Mouse (Mus musculus) kidney, postnatal 25 days (tissue): ENCODE results near the gene Fxyd6.

Experiments used
- DNase-seq, 2 experiments: peaks; one replicate each; pipeline ENCODE4 v3.0.0; 2021; ENCODE audit warnings: mixed read lengths in 2 of 2

The Fxyd6 gene

GRCm38 (mm10) chr9:45412700-45413477, 42.9 kb downstream of the Fxyd6 start:
- peak; percentile 32 to 69 for DNase-seq

GRCm38 (mm10) chr9:45413478-45414140, 43.6 kb downstream of the Fxyd6 start:
- DNase-seq, result peak; percentile 88 to 90

DNA sequence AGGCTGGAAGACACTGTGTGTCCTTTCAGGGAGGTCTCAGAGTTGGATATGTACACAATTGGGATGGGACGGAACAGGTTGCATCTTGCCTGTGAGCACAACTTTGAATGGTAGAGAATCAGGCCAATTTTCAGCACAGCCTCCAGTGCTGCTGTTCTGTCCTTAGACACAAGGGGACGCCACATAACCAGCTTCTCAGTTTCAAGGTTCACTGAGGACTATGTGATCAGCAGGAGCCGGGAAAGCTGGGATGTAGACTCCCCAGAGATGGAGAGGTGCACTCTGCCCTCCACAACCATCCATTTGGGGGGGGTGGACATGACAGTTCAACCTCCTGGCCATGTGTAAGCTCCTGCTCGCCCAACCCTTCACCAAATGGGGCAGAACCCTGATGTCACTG, 45.9 kb downstream of the Fxyd6 start:
- DNase-seq, result peak; percentile 60 to 68

DNA sequence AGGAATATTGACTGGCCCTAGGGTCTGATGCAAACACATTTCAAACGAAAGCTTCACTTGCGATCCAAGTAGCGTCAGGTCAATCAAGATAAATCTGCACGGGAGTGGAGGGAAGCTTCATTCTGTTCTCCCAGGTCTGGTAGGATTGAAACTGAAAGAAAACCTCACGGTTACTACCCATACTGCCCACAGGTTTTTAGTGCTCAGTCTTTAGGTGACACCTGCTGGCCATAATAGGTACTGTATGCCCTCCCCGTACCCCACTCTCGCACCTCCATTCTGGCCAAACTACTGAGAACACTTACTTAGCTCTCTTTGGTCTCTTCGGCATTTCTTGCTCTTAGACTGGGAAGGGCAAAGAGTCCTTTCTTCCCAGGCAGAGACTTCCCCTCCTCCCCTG, 47.3 kb downstream of the Fxyd6 start:
- peak; percentile 74 to 79 for DNase-seq

GRCm38 (mm10) chr9:45418252-45418651, 48.3 kb downstream of the Fxyd6 start:
- no peak for DNase-seq

DNA sequence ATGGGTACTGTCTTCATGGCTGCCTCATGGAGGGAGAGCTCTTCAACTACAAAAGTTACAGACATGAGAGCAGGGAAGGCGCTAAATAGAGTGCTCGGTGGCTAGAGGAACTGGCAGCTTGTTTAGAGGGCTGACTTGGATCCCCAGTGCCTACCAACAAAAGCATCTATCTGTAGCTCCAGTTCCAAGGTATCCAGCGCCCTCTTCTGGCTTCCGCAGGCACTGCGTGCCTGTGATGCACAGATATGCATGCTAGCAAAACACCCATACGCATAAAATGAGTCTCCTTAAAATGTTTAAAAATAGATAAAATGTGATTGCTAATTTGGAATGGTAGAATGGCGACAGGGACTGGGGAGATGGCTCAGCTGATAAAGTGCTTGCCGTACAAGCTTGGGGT, 51.2 kb downstream of the Fxyd6 start:
- DNase-seq, result no peak

GRCm38 (mm10) chr9:45422761-45423298, 52.8 kb downstream of the Fxyd6 start:
- no peak for DNase-seq

DNA sequence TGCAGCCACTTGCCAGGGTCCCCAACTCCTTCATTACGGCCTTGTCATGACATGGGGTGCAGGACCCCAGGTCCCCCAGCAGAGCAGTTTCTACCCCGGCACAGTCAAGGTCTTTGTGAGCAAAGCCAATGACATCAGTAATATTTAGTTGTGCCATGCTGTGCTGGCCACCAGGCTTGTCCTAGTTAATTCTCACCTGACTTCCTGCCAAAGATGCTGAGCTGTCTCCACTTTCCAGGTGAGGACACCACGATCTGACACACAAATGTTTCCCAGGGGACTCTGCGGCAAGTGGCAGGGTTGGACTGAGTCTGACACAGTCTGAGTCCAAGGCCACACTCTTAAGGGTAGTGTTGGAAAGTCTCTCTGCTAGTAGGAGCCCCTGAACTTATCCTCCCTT, 56.5 kb downstream of the Fxyd6 start, which contains the start of gene Dscaml1:
Gene Dscaml1, plus strand, starts transcription at position 173 of the 400 bp plus-strand sequence.
- no peak for DNase-seq

GRCm38 (mm10) chr9:45429392-45429791, 59.4 kb downstream of the Fxyd6 start:
- no peak for DNase-seq

- DNase-seq, result no peak
Measured at GRCm38 (mm10) chr9:45429951-45430697, 60.1 kb downstream of the Fxyd6 start.

- no peak for DNase-seq
Measured at GRCm38 (mm10) chr9:45430698-45430959, 60.6 kb downstream of the Fxyd6 start.

DNA sequence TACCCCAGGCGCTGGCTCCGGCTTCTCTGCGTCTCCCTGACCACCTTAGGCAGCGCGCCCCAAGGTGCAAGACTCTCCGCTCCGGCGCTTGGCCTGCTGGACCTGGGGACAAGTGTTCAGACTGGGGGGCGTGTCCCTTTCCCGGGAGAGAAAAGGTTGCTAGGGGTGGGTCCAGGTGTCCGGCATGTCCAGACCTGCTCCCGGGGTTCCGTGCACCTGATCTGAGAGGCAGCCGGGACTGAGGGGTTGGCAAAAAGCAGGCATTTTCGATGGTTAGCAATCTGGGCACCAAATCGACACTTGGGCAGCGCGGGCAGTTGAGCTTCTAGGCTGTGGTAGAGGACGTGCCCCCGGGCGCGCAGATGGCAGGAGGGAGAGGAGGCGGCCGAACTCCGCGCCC, 61.2 kb downstream of the Fxyd6 start:
- DNase-seq, result peak in 1 of 2 experiments; percentile 72

GRCm38 (mm10) chr9:45432639-45433038, 62.7 kb downstream of the Fxyd6 start:
- DNase-seq, result no peak

DNA sequence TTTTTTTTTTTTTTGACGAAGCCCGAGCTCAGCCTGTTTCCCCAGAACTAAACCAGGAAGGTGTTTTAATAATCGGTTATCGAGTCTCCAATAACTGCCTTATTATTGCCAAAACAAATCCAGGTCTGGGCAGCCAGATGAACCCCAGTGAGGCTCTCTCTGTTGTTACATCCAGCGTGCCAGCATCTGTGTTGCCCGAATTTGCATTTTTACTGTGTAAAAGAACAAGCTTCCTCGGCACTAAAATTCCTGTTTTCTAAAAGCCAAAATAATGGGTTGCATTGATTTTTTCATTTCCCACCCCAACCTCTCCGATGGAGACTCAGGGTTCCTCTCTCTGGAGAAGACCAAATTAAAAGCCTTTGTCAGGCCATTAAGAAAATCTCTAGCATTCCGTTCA, 63.1 kb downstream of the Fxyd6 start:
- no peak for DNase-seq

- no peak for DNase-seq
Measured at GRCm38 (mm10) chr9:45434171-45434570, 64.2 kb downstream of the Fxyd6 start.

- DNase-seq, result no peak
Measured at GRCm38 (mm10) chr9:45439025-45439424, 69.0 kb downstream of the Fxyd6 start.

GRCm38 (mm10) chr9:45440083-45440784, 70.2 kb downstream of the Fxyd6 start:
- DNase-seq, result no peak

- no peak for DNase-seq
Measured at GRCm38 (mm10) chr9:45444251-45444798, 74.3 kb downstream of the Fxyd6 start.
